Mouse (Mus musculus) adrenal gland, postnatal 14 days (tissue): ENCODE measurements around the gene Rtn4rl1. TPM values are rescaled to one million over a fixed set of nuclear protein-coding genes. Genes with fewer than 3 reads are reported as not detected.
A peak's percentile ranks its signal among the peaks of the same experiment; 100 is the strongest.

Experiments used
- DNase-seq: peaks from one replicate; pipeline ENCODE4 v3.0.0; 2021; ENCODE audit warnings: mixed read lengths
- total RNA-seq: library from RNA; stranded (reverse); gene quantifications from 2 replicates; pipeline ENCODE4 v1.2.3, GENCODE M21; 2021

The Rtn4rl1 gene
- total RNA-seq, 1 experiment from 2014 or later, result 29.5 TPM

DNA sequence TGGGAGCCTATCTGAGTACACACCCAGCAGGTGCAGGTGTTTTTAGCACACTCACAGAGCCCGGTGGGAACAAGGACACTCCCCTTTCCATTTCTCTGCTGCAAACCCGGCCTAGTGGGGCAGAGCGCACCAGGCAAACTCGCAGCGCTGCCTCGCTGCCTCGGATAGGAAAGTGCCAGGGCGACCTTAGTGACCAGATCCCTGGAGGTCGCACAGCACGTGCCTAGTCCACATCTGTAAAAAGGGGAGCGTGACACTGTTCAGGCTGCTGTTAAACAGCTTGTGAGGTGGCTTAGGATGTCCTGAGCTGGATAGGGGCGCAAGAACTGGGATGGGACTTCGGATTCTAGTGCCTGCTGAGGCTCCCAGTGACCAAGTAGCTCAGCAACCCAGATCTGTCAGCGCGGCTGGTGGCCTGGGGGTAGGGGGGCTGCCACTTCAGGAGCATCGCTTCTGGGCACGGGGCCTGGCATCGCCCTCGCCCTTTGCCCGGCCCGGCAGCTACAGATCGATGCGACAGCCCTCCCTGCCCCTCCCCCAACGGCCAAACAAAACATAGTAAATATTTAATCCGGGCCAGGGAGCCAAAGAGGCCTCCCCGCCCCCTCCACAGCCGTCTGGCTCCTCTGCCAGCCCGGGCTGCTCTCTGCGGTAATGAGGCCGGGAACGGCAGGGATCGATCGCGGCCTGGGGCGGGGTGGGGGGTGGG lies 19.9 kb downstream of the Rtn4rl1 start:
- peak; percentile 74 for DNase-seq

DNA sequence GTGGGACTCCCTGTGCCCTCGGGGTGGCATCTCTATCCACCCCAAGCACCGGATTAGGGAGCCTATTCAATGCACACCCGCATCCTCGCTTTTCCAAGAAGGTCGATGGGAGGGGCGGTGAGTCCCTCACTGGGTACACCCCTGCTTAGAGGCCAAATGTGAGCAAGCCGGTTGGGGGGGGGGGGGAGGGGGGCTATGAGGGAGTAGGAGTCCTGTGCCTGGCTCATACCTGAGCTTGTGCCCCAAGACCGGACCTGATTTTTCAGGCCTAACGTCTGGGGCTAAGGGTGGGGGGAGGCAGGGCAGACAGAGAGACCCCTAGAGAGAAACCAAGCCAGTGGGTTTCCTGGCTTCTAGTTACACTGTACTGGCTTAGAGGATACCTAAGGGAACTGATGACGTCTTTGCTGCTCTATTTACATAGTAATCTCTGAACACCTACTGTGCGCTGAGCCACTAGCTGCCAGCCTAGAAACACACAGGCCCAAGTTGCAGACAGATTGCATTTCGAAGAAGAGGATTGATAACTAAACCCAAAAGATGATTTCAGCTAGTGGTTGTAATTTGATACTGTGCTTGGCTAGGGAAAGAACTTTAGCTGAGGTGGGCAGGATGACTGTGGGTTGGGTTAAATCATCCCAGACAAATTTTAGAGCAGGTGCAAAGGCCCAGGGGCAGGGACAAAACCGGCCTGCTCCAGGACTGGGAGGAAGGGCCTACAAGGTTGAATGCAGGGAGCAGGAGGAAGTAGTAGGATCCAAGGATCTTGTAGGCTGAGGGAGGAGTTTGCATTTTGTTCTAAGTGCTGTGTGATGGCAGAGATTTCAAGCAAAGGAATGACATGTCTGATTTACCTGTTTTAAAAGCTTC lies 20.7 kb downstream of the Rtn4rl1 start:
- no peak for DNase-seq

DNA sequence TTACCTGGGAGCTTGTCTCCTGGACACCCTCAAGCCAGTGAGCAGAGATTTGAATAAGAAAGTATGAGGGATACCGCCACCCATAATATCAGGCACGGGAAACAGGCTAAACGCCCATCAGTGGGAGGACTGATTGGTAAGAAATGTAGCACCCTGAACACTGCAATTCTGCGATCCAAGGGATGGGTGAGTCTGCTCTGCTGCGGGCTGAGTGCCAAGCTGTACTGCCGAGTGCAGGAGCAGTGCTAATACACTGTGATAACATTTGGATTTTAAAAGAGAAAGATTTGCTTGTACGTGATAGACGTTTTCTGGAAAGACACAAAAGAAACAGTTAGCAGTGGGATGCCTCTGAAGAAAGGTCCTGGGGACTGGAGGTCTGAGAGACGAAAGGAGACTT lies 26.5 kb downstream of the Rtn4rl1 start:
- peak; percentile 78 for DNase-seq

DNA sequence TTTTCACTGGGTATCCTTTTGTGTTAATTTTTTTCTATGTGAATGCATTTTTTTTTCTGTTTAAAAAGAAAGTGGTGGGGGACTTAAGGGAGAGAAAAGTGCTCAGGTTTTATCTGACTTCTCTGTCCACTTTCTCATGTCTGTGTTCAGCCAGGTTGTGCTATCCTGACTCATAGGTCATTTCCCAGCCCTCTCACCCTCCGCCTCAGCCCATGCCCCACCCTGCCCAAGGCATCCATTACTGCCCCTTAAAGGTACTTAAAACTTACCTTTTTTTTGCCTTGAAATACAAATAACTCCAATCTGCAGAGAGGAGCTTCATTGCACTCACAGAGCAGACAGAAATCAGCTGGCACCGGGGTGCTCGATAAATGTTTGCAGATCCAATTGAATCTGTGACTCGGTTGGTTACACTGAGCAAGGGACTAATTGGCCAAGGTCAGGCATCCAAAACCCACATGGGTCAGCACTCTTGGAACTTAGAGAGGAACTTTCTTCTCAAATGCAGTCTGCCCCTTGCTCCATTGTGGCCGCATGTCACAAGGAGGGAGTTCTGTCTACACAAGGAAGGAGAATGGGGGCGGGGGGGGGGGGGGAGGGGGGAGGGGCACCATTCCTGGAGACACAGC lies 27.0 kb downstream of the Rtn4rl1 start:
- no peak for DNase-seq

DNA sequence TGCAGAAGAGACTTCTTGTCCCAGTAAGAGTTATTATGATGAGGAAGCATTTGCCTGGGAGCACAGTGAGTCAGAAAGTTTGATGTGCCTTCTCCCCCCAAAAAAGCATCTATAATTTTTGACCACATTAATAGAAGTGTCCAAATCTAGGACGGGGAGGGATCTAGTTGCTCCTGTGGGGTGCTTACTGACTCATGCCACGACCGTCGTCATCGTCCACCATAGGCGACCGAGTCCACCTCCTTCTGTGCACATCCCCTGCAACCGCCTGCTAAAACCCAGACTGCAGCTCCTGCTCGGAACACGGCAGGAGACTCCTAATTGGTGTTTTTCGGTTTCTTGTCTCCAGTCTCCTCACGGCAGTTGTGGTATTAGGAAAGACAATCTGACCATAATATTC lies 30.5 kb downstream of the Rtn4rl1 start:
- DNase-seq, result no peak

DNA sequence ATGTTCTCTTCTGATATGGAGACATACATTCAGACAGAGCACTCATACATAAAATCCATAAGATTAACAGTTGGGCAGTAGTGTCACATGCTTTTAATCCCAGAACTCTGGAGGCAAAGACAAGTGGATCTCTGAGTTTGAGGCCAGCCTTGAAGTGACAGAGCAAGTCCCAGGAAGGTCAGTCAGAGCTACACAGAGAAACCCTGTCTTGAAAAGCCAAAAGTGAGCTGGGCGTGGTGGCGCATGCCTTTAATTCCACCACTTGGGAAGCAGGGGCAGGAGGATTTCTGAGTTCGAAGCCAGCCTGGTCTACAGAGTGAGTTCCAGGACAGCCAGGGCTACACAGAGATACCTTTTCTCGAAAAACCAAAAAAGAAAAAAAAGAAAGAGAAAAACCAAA lies 31.3 kb downstream of the Rtn4rl1 start:
- DNase-seq, result no peak

DNA sequence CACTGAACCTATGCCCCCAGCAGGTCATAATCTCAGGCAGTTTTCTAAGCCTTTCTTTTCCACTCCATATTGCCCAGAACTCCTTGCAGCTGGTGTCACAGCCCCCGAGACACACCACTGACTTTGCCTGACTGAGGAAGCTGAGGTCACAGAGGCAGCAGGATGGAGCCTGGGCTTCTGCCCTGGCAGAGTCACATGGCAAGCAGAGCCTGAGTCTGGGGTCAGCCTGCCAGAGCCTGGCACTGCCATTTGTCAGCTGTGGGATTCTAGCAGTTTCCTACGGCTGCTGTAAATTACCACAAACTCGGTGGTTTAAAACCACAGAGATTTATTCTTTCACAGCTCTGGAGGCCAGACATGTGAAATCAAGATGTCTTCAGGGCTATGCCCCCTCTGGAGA lies 34.0 kb downstream of the Rtn4rl1 start:
- no peak for DNase-seq

DNA sequence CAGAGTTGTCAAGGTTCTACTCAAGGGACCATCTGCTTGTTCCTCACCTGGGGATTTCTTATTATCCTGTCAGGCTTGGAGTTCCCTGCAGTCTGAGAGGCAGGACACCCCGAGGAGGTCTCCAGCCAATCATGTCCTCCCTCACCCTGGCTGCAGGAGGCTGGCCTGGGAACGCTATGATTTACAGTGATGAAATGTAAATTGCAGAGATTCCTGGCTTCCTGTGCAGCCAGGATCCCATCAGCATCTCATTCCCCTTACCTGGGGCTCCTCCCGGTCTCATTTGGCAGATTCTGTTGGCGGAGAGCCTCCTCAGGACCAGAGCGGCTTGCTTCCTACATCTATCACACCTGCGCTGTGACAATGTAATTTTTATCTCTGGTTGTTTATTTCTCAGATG lies 35.7 kb downstream of the Rtn4rl1 start:
- DNase-seq, result no peak

DNA sequence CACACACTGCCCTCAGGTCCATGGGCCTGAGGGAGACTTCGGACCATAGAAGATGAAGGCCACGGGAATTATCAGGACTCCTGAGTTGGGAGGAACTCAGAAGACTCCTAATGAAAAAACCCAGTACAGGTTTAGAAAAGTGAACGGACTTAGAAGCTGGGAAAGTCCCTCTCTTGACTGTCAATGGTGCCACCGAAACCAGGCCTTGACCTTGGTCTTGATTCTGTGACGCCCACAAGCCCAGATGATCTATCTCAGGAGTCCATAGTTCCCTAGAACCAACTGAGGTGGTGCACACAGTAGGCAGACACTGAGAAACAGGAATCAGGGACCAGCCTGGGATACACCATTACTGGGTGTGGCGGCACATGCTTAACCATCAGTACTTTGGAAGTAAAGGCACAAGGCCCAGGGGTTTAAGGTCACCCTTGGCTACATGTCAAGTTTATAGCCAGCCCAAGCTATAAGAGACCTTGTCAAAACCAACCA lies 36.7 kb downstream of the Rtn4rl1 start:
- DNase-seq, result no peak

DNA sequence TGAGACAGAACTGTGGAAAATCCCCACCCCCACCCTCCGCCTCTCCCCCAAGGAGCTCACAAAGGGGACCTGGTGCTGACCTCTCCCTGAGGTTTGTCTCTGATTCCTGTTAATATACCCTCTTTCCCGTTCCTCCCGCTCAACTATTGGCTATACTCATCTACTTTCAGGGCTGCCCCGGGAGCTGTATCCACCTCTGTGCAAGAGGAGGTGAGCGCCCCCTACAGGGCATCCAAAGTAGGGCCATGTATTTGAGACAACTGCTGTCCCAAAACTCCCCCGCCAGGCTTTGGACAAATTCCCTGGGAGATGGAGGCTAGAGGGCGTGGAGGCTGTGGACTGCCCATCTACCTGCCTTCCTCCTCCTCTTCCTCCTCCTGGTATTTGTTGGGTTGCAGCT lies 38.2 kb downstream of the Rtn4rl1 start:
- DNase-seq, result peak; percentile 90

DNA sequence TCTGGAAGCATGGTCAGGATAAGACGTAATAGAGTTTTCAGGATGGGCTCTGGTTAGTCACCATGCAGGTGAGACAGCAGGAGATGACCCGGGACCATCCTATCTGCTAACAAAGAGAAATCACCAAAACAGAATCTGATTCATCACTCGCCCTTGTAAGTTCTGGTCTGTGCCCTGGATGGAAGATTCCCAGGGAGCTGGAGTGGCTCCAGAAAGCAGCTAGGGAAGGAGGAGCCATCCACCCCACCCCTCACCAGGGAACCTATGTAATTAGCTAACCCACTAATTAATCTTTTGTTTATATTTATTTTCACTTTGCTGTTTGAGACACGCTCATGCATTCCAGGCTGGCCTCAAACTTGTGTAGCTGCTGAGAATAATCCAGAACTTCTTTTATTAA lies 38.9 kb downstream of the Rtn4rl1 start:
- peak; percentile 71 for DNase-seq

DNA sequence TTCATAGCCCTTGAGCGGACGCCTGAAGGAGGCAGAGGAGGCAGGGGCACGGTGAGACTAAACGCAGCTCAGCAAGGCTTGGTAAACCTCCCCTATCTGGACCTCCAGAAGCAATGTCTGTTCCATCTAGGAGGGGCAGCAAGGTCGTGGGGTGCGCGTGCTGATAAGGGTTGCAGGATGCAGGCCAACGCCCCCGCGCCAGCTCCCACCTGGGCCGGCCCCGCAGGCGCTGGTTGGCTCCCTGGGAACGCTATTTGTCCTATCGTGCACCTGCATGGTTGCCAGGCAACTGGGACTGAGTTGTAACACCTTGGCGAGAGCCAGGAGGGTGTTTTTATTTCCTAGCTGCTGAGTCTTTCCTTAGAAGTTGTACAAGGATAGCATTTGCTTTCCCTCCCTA lies 41.2 kb downstream of the Rtn4rl1 start:
- DNase-seq, result no peak

DNA sequence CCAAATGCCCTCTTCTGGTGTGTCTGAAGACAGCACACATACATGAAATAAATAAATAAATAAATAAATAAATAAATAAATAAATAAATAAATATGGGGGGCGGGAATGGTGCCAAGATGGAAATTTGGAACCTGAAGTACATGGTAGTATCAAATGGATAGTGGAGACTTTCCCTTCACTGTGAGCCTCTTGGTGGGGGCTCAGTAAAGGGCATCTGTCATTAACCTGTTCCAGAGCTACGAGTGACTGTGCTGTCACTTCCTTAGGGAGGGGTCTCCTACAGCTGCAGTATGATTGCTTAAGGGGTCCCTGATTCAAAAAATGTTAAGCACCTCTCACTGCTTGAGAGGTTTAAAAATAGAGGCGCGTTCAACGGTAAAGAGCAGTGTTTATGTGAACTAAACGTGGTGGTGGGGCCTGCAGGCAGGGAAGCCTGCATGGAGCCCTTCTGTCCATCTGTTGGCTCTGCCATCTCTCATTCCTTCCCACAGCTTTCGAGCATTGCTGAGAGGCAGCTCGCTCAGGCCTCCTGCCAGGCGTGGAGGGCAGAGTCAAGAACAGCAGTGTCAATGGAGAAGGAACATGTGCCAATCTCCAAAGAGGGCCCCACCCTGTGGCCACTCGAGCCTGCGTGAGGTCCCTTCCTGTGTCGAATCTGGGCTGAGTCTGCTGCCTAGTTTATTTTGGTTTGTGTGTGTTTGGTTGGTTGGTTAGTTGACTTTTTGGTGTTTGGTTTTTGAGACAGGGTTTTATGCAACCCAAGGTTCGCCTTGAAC lies 46.8 kb downstream of the Rtn4rl1 start:
- DNase-seq, result no peak

DNA sequence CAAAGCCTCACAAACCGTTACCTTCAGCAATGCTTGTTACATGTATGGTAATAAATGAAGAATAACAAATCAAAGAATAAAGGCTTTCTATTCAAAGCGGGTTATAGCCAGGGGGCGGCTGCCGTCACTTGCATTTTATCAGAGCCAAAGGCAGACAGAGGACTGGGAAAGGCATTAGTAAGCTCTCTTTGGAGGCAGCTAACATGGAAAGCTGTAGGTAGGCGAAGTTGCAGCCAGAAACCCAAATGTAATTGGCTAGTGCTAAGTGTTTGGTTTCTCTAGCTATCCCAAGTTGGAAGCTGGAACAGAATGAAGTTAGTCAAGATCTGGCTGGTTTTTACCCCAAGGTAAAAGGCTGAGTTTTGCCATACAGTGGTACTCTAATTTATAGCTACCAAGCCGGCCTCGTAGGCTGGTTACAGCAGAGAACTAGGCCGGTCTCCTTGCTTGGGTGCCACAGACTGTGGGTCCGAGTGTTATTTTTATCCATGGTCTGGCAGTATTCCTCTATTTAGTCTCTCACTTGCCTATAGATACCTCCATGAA lies 49.2 kb downstream of the Rtn4rl1 start:
- no peak for DNase-seq

DNA sequence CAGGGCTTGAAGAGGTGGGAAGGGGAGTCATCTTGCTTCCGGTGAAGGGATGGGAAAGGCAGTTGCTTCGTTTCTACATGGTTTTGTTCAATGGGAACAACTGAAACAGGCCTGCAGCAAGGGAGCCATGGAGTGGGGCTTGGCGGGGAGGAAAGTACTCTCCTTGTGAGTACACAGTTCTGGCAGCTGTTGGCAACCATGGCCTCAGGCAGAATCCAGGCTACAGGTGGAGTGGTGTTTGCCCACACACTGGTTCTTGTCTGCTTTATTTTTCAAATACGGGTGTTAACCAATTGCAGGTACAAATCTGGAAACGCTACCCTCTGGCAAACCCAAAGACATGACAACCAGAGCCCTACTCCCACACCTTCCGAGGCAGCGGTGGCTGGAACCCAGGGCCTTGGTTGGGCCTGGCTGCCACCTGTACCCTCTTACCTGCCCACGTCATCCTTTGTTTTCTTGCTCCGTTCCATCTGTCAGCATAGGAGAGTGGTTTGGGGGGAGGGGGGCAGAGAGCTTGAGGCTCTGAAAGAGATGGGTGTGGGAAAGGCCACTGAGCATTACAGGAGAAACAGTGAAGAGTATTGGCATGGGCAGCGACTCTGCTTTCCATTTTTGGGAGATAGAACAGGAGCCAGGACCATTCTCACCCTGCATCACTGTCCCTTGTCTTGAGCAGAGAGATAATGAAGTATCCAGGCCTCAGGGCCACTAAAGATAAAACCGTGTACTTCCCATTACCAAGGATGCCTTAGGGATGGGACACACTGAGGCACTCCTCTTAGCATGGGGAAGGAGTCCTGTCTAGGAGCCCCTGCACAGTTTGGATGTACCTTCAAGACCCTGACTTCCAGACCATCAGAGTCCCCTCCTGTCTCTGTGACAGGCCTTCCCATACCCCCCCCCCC lies 51.0 kb downstream of the Rtn4rl1 start:
- DNase-seq, result no peak

DNA sequence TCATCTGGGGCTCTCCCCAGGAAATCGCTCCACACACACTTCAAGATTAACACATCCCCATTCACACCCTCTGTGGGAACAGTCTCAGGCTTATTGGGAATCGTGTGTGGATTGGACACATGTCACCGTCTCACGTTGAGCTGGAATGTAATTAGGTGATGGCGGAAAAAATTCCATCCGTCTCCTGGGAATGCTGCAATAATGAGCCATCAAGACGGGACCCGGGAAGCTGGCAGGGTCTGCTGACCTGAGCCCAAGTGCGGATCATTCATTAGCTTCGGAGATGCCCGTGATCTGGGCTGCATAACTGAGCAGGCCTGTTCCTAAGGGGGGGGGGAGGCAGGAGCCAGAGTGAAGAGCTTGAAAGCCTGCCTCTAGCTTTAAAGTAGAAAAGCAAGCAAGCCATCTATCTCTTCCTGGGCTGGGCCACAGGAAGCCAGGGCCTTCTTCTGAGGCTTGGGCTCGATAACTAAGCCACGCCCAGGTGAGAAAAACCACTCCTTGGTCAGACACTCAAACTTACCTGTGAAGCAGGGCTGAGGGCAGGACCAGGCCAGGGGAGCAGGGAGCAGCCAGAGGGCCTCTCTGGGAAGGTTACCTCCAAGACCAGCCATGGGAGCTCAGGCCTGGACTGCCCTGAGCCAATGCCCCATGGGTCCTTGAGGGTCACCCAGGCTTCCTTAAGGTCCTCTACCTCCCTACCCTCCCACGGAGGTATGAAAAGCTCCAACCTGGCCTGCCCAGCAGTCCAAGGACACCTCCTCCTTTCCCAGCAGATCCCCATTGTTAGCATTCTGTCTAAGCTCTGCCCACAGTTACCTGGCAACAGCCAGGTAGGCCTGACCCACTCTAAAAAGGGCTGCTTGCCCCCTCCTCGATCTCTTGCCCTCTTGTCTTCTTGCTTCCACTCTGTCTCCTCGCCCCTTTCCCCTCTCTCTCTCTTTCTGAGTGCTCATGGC lies 52.1 kb downstream of the Rtn4rl1 start:
- no peak for DNase-seq

DNA sequence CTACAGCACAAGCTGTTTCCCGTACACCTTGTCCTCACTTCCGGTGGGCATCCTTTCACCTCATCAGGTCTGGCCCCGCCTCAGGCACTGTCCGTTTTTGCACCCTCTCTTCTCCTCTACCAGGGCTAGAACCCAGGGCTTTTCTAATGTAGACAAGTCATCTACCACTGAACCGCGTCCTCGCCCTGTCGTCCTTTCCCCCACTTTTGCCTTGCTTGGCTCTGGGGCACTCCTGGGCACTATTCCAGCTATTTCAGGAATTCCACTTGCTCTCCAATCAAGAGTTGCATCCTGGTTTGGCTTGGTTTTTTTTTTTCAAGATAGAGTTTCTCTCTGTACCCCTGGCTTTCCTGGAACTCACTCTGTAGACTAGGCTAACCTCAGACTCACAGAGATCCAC lies 53.0 kb downstream of the Rtn4rl1 start:
- DNase-seq, result peak; percentile 75

DNA sequence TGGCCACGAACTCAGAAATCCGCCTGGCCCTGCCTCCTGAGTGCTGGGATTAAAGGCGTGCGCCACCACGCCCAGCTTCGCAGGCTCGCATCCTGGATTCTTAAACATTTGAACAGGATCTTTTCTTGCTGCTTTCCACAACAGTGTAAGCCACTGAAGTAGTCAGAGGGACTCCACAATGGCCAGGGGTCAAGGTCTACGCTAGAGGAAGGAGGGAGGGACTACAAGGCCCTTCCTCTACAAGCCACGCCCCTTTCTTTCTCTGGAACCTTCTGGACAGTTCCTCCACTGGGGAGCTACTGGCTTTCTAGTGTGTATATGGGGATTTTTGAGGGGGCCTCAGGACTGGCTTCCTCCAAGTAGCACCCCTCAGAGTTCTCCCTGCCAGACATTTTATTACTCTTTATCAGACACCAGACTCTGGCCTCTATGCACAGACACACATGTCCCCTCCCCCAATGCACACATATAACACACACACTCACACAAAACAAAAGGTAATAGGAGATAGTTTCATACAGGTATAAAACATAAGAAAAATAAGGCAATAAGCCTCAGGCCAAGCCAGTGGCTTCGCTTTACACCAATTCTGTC lies 53.7 kb downstream of the Rtn4rl1 start:
- no peak for DNase-seq

DNA sequence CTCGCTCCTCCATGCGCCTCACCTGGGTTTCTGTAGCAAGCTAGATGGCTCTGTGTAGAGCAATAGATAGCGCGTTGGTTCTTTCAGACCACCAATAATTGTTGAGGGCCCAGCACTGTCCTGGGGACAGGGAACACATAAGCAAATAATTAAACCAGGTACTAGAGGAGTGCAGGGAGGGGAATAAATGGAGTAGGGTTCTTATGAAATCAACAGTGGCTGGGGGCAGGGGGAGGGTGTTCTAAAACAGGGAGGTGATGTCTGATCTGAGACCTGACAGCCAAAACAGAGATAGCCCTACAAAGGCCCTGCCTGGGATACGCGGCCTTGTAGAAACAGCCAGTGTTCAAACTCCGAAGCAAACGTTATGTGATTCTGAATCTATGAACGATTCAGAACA lies 56.0 kb downstream of the Rtn4rl1 start:
- DNase-seq, result no peak
